Mouse (Mus musculus) CD4-positive naive resting alpha-beta T cell, adult 76 days (primary cell): ENCODE results near the gene Retreg2. TPM values are rescaled to one million over a fixed set of nuclear protein-coding genes. Genes with fewer than 3 reads are reported as not detected.

ENCODE experiments used
- total RNA-seq: library from RNA; stranded (reverse); gene quantifications from one replicate; pipeline ENCODE4 v1.2.4, GENCODE M21; 2023

The Retreg2 gene
- total RNA-seq: 72.2 TPM

DNA sequence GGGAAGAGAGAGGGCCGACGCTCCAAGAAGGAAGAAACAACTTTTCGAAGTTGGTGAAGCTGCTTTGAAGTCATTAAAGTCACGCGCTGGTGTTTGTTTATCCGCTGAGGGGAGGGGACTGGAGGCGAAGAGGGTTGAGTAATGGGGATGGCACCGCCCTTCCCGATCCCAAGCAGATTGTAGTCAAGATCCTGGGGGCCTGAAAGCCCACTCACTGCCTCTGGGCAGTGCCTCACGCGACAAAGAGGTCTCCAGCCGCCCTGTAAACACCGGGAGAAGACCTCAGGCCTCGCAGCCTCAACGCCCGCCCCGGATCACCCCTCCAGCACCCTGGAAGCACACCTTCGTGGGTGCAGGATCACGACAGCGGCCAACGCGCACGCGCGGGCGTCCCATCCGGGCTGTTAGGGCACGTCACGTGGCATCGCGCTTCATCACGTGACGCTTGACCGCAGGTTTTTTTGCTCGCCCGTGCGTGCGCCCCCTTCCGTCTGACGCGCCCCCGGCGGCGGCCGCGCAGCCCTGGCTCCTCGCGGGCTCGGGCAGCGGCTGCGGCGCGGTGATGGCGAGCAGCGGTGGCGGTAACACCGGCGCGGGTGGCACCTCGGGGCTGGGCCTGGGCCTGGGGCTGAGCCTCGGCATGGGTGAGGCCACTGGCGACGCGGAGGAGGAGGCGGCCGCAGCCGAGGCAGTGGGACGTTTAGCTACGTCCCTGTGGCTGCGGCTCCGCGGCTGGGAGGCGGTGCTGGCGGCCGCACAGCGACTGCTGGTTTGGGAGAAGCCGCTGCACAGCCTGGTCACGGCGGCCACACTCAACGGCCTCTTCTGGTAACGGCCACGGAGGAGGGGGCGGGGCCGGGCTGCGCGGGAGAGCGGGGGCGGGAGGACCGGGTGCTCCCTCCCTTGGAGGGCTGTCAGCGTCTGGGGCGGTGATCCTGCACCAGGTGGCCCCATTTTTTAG is at the start of gene Retreg2, which contains the start of gene Cnppd1:
Gene Retreg2 (plus strand): TSS at position 478 of the 961 bp plus-strand sequence.
Gene Cnppd1 (minus strand): TSS at position 411 of the 961 bp plus-strand sequence.

DNA sequence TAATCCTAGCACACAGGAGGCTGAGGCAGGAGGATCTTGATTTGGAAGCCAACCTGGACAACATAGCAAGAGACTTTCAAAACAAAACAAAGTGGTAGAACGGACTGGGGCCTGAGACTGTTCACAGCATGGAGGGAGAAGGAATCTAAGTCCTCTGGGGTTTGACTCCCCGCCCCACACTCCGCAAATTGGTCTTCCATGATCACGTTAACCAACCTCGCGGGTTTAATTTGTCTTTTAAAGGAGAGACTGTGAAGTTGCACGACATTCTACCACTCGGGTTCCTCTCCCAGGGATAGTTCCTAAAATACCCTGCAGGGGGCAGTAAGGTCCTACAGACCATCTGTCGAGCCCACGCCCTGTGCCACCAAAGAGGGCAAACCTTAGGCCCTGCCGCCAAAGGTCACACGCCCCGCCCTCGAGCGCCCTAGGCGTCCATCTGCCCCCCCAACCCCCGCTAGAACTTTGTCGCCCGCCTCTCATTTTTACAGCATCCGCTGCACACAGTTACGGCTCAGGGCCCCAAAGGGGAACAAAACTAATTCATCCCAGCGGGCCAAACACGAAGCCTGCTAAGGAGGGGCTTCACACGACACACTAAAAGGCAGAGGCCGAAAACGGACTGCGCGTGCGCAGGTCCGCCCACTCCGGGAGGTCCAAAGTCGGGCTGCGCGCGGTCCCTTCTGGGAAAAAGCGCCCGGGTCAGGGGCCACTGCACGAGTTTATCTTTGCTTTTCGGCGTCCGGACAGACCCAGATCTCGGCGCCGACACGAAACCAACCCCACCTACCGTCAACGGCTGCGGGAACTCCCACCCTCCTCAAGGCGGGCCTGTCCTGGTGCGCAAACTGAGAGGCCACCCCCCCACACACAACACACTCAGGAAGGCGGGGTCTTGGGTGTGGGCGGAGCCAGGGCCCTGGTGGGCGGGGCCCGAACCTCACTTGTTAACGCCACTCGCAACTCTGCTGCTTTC is 17.9 kb upstream of the Retreg2 start, which contains the start of gene Nhej1:
Gene Nhej1 (minus strand): TSS at position 855 of the 976 bp plus-strand sequence.

DNA sequence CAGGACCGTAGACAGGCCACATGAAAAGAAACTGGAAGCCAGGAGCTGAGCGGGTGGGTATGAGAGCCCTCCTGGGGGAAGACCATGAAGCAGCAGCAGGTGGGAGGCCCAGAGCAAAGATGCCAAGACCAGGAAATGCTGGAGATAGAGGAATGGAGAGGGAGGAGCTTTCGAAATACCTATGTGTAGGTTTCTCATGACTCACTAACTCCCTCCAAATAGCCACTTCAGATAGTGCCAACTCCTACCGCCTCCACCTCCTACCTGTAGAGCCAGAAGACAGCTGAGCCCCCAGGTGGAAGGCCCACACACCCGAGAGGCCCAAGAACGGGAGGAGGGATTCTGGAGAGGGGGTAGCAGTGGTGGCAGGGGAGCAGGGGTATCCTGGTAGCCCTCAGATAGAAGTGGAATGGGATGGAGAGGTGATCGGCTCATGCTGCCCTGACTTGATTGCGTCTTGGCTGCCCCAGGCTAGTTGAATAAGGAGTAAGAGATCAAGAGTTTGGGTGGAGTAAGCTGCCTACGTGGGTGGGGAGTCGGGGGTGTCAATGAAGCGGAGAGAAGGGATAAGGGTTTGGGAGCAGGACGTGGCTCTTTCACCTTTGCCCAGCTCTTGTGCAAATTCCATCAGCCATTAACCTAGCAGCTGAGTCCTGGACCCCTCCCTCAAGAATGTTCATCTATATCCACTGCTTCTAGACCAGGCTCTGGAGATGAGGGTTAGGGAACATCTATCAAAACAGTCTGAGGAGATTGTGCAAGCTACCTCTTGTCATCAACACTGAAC is 9.0 kb upstream of the Retreg2 start, which contains the start of gene Slc23a3:
Gene Slc23a3 (minus strand): TSS at position 470 of the 787 bp plus-strand sequence.

DNA sequence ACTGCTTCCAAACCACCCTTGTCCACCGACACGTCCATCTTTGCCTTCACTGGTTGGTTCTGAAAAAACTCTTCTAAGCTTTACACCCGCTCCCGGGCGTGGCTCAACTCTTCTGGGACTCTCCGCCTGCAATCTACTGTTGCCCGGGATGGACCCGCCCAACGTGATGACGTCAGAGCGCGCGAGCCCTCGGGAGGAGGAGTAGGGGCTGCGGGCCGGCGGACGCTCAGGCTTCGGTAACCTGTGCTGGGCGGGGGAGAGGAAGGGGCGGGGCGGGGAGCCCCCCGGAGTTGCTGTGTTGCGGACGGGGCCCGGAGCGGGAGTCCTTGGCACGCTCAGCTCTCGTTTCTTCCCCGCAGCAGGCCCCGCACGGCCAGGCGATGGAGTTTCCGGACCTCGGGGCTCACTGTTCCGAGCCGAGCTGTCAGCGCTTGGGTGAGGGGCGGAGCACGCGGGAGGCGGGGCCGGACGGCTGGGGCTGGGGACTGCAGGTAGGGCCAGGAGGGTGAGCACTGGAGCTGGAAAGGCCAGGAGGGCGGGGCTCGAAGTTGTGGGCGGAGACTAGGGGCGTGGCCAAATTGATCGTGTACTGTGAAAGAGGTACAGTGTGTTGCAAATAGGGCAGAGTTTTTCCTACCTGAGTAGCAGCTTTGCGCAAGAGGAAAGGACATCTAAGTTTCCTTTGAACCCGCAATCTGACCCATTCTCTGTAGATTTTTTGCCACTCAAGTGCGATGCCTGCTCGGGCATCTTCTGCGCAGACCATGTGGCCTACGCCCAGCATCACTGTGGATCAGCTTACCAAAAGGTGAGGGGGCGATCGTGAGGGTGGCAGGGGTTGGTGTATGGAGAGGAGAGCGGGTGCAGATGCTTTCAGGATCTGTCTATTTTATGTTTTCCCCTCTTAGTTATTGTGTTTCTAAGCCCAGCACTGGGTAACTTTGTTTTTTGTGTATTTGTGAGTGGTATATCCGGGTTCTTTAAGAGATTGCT is 26.2 kb downstream of the Retreg2 start, which contains the start of gene Zfand2b:
Gene Zfand2b (plus strand): TSS at position 175 of the 993 bp plus-strand sequence.

DNA sequence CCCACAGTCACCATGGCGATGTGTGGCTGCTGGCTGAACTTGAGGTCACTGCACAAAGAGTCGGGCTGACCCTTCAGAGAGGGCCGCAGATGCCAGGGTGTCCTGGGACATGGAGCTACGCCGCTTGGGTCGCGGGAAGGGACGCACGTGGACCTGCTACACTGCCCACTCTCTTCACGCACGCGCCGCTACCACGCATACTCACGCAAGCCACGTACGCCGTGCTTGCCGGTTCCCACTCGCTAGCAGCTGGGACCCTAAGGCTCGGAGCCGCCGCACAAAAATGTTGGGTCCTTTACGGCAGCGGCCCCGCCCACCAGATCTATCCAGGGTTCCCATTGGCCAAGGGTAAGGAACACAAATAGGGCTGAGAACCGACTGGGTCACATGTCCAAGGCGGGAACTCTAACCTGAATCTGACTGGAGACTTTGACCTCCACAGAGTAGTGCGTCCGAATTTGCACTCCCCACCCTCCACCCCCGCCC is 37.6 kb downstream of the Retreg2 start, which contains the start of gene Abcb6:
Gene Abcb6 (minus strand): TSS at position 288 of the 486 bp plus-strand sequence.

DNA sequence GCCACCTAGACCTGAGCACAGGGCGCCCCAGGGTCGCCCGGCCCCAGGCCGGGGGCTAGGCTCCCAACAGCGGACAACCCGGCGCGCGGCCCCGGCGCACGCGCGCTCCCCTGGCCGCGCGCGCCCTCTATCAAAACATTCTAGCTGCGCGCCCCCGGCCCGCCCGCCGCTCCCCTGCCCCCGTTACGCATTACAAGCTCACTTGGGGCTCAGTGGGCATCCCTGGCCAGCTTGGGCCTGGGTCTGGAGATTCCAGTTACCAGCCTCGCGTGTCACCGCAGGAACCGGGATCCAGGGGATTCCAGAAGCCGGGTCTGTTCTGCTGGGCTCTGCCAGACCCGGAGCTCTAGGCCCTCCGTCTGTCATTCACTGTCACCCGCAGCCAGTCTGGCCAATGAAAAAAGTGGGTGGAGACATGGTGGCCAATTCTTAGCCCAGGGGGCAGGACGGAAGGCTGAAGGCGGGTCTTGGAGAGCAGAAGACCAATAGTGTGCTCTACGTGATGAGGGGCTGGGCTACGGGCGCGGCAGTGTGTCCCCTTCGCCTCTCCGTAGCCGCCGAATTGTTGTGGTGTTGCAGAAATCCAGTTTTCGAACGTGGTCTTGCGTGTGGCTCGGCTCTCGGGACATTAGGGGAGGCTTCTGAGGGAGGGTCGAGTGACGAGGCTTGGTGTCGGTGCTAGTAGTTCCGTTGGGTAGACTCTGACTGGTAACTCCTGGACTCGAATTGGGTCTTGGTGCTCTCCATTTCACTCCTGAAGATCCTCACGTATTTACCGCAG is 49.2 kb downstream of the Retreg2 start, which contains the start of the genes Ankzf1 and Atg9a:
Gene Ankzf1 (plus strand): TSS at position 530 of the 781 bp plus-strand sequence.
Gene Atg9a (minus strand): TSS at position 575 of the 781 bp plus-strand sequence.

Other genes starting within 250 kb of the Retreg2 start
- not detected for gene Cryba2, start 249.6 kb upstream of the Retreg2 start, total RNA-seq
- not detected for gene Cfap65, start 207.2 kb upstream of the Retreg2 start, total RNA-seq
- 0.44 TPM for gene Ihh, start 191.1 kb upstream of the Retreg2 start, total RNA-seq
- 5.0 TPM for gene Nhej1, start 17.6 kb upstream of the Retreg2 start, total RNA-seq
- 5.5 TPM for gene Slc23a3, start 8.9 kb upstream of the Retreg2 start, total RNA-seq
- gene Cnppd1, start 67 bp upstream of the Retreg2 start, total RNA-seq: 127 TPM
- 39.0 TPM for gene Zfand2b, start 25.9 kb downstream of the Retreg2 start, total RNA-seq
- 3.5 TPM for gene Abcb6, start 37.6 kb downstream of the Retreg2 start, total RNA-seq
- gene Ankzf1, start 49.4 kb downstream of the Retreg2 start, total RNA-seq: 18.1 TPM
- gene Atg9a, start 49.4 kb downstream of the Retreg2 start, total RNA-seq: 37.7 TPM
- gene Glb1l, start 68.0 kb downstream of the Retreg2 start, total RNA-seq: 14.8 TPM
- gene Stk16, start 68.1 kb downstream of the Retreg2 start, total RNA-seq: 55.9 TPM
- gene Tuba4a, start 77.1 kb downstream of the Retreg2 start, total RNA-seq: 183 TPM
- gene A630095N17Rik, start 89.3 kb downstream of the Retreg2 start, total RNA-seq: not detected
- gene Dnajb2, start 93.6 kb downstream of the Retreg2 start, total RNA-seq: 44.8 TPM
- 0.41 TPM for gene Ptprn, start 121.7 kb downstream of the Retreg2 start, total RNA-seq
- not detected for gene Resp18, start 135.6 kb downstream of the Retreg2 start, total RNA-seq
- gene Dnpep, start 175.2 kb downstream of the Retreg2 start, total RNA-seq: 34.7 TPM
- gene Des, start 217.6 kb downstream of the Retreg2 start, total RNA-seq: not detected
- gene Speg, start 232.5 kb downstream of the Retreg2 start, total RNA-seq: 0.70 TPM